Mouse (Mus musculus) B cell, adult 2 months (primary cell): ENCODE data around the gene Trib3.

Source experiments
- DNase-seq, 2 experiments: peaks; one replicate each; pipeline ENCODE4 v3.0.0; 2022

Gene Trib3

GRCm38 (mm10) chr2:152343329-152344213 lies at the start of gene Trib3:
Gene Trib3 (minus strand): TSS chr2:152344032.
- DNase-seq: peak; percentile 87 to 90

- DNase-seq: no peak
Measured at GRCm38 (mm10) chr2:152393225-152394017, 49.6 kb upstream of the Trib3 start.

- peak; percentile 48 to 65 for DNase-seq
Measured at GRCm38 (mm10) chr2:152392786-152393185, 49.0 kb upstream of the Trib3 start.

- no peak for DNase-seq
Measured at GRCm38 (mm10) chr2:152384191-152384590, 40.4 kb upstream of the Trib3 start.

GRCm38 (mm10) chr2:152376345-152376741 lies 32.5 kb upstream of the Trib3 start, which contains the start of gene Nrsn2:
Gene Nrsn2 (minus strand): TSS chr2:152376638.
- no peak for DNase-seq

GRCm38 (mm10) chr2:152375652-152376344 lies 32.0 kb upstream of the Trib3 start:
- DNase-seq: no peak

GRCm38 (mm10) chr2:152373547-152373946 lies 29.7 kb upstream of the Trib3 start:
- DNase-seq: no peak

GRCm38 (mm10) chr2:152372661-152373060 lies 28.8 kb upstream of the Trib3 start:
- DNase-seq: no peak

GRCm38 (mm10) chr2:152372104-152372503 lies 28.3 kb upstream of the Trib3 start:
- no peak for DNase-seq

GRCm38 (mm10) chr2:152368532-152369140 lies 24.8 kb upstream of the Trib3 start:
- DNase-seq: peak; percentile 67 to 69

GRCm38 (mm10) chr2:152367917-152368316 lies 24.1 kb upstream of the Trib3 start:
- no peak for DNase-seq

- peak; percentile 73 to 76 for DNase-seq
Measured at GRCm38 (mm10) chr2:152363245-152364147, 19.7 kb upstream of the Trib3 start.

- DNase-seq: no peak
Measured at GRCm38 (mm10) chr2:152361193-152361592, 17.4 kb upstream of the Trib3 start.

GRCm38 (mm10) chr2:152360271-152360775 lies 16.5 kb upstream of the Trib3 start:
- DNase-seq: peak; percentile 21 to 46

- no peak for DNase-seq
Measured at GRCm38 (mm10) chr2:152359616-152360015, 15.8 kb upstream of the Trib3 start.

- peak; percentile 51 to 56 for DNase-seq
Measured at GRCm38 (mm10) chr2:152358977-152359376, 15.1 kb upstream of the Trib3 start.

- DNase-seq: no peak
Measured at GRCm38 (mm10) chr2:152357254-152357653, 13.4 kb upstream of the Trib3 start.

- no peak for DNase-seq
Measured at GRCm38 (mm10) chr2:152349842-152350540, 6.2 kb upstream of the Trib3 start.

GRCm38 (mm10) chr2:152349205-152349604 lies 5.4 kb upstream of the Trib3 start:
- no peak for DNase-seq

- no peak for DNase-seq
Measured at GRCm38 (mm10) chr2:152347722-152348121, 3.9 kb upstream of the Trib3 start.
